Mouse (Mus musculus) olfactory bulb, adult 2 months (tissue): ENCODE results near the gene Prkg1.

Source experiments
- CTCF ChIP-seq: fragments of 200-500 bp; IDR thresholded peaks from 2 replicates; pipeline ENCODE4 v1.5.1; 2012; ENCODE audit warnings: low read depth, mild to moderate bottlenecking, low read length, moderate library complexity; ENCODE audit not compliant: insufficient read depth
- POLR2A ChIP-seq: fragments of 200-500 bp; IDR thresholded peaks from 2 replicates; pipeline ENCODE4 v1.6.1; 2012; ENCODE audit warnings: mild to moderate bottlenecking, low read depth, low read length, moderate library complexity; ENCODE audit not compliant: insufficient read depth

DNA sequence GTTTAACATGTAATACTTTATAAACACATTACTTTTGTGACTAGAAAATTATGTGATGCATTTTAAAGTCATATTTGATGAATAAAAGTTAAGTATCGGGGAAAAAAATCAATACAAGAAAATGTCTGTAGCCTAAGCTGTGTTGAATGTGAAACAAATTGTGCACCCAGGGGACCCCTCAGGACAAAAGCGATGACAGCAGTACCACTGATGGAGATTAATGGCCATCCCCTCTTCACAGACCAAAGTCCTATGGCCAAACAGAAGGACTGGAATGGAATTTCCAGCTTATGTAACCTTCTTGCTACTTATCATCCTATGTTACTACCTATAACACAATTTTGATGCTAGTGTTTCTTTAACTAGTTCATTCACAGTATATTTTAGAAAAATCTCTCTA lies 473.6 kb downstream of the Prkg1 start:
- no peak for TF ChIP-seq CTCF
- no peak for TF ChIP-seq POLR2A
